Mouse (Mus musculus) retina, postnatal 1 day (tissue): Measurements from ENCODE around the gene Polr2b.

Experiments used
- DNase-seq: peaks from one replicate; pipeline ENCODE4 v3.0.0-alpha.2; 2012

Polr2b gene

DNA sequence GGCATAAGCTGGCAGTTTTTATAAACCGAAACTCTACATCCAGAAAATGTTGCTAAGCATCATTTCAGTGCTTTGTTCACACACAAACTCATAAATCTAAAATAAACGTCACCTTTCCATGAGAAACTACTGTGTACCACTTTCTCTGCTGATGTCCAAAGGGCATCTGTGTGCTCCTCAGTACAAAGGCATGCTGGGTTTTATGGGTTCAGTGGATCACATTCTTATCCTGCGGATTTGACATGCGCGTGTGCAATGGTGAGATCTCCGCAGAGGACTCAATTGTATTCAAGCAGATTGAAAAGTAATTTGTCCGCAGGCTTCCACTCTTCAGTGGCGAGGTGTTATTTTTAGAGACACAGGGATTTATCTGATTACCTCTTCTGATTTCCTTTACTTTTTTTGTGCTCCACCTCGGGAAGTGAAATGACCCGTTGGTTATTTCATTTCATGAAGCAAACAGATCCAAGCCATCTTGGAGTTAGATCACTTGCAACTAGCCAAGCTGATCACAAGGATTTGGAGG is 83.2 kb downstream of the Polr2b start:
- DNase-seq, result no peak

DNA sequence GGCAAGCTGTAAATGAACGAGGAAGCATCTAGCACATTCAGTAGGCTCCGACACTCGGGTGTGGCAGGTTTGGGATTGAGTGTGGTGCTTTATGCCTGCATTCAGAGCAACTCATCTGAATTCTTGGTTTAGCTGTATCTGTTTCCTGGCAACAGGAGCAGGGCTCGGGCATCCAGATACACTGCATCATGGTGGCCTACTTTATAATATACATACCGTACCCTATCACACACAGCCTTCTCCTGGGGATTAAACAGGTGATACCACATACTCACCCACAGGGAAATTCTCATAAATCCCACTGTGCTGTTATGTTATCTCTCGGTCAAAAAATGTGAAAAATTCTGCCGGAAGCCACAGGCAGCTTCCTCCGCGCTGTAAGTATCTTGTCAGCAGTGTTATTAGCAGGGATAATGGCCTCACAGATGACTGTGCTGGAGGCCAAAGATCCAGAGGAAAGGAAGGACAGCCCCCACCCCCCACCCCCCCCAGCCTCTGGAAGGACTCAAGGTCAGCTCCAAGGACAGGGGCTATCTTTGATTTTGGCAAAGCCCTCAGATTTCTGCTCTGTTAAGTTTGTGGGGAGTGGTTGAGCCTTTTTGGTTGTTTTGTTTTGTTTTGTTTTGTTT is 84.2 kb downstream of the Polr2b start:
- DNase-seq, result no peak

DNA sequence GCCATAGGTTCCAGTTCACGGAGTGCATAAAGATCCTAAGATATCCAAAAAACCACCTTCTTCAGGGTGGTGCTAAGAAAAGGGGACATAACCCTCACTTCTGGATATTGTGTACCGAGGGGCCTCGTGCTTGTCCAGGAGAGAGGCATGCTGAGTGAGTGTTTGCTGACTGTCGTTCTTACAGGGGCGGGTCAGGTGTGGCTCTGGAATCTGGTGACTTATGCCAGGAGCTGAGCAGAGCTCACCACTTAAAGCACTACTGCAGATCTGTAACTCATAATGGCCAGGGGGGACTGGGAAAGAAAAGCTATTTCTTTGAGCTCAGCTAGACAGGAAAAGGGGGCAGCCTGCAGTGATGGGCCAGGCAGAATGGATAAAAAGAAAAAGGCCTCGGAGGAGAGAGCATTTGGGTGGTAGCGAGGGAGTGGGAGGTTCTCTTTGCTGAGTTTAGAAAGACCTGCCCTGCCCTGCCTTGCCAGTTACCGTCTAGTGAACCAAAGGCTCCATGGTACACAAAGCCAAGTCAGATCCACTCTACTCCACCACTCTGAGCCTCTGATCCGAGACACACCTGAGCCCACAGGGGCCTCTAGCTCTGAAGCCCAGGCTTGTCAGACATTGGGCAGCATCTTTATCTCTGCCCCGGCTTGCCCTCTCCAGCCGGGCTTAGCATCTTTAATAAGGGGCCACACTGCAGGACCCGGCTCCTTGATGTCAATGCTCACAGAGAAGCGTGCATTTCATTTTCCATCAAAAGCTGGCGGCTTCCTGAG is 88.5 kb downstream of the Polr2b start:
- DNase-seq, result no peak
